Mouse (Mus musculus) bone marrow, adult 2 months (tissue): ENCODE measurements around the gene Cbll1.

Source experiments
- CTCF ChIP-seq: fragments of 200-500 bp; IDR thresholded peaks from 2 replicates; pipeline ENCODE4 v1.5.1; 2011; ENCODE audit warnings: low read length, control low read depth; ENCODE audit not compliant: control insufficient read depth, insufficient read depth
- POLR2A ChIP-seq: fragments of 200-500 bp; IDR thresholded peaks from 2 replicates; pipeline ENCODE4 v1.6.1; 2011; ENCODE audit warnings: low read depth, mild to moderate bottlenecking, control low read depth, low read length, borderline replicate concordance; ENCODE audit not compliant: control insufficient read depth

- TF ChIP-seq CTCF (no peak), POLR2A (no peak)
Measured at GRCm38 (mm10) chr12:31444827-31445226, 54.6 kb downstream of the Cbll1 start.
